Mouse (Mus musculus) retina, postnatal 7 days (tissue): Measurements from ENCODE around the gene Dnajc17.

Experiments
- DNase-seq: peaks from one replicate; pipeline ENCODE4 v3.0.0-alpha.2; 2012; ENCODE audit warnings: low read depth, low spot score

The Dnajc17 gene

GRCm38 (mm10) chr2:119163135-119163534 is 45.5 kb downstream of the Dnajc17 start:
- DNase-seq: no peak

DNA sequence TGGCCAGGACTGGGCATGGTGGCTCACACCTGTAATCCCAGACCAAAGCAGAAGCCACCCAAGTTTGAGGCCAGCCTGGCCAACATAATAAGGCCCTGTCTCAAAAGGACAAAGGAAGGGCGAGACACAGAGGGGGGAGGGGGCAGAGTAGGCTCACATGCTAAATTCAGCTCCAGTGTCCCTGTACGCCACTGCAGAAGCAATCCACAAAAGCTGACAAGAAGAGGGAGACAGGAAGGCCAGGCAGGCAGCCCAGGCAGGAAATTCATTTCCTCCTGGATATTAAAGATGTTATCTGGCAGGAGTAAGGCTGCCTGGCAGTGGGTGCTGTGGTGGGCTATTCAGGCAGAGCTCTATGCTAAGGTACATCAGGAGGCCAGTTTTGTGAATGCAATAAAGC is 47.3 kb downstream of the Dnajc17 start:
- DNase-seq: no peak

GRCm38 (mm10) chr2:119157836-119158235 is 50.8 kb downstream of the Dnajc17 start:
- no peak for DNase-seq

DNA sequence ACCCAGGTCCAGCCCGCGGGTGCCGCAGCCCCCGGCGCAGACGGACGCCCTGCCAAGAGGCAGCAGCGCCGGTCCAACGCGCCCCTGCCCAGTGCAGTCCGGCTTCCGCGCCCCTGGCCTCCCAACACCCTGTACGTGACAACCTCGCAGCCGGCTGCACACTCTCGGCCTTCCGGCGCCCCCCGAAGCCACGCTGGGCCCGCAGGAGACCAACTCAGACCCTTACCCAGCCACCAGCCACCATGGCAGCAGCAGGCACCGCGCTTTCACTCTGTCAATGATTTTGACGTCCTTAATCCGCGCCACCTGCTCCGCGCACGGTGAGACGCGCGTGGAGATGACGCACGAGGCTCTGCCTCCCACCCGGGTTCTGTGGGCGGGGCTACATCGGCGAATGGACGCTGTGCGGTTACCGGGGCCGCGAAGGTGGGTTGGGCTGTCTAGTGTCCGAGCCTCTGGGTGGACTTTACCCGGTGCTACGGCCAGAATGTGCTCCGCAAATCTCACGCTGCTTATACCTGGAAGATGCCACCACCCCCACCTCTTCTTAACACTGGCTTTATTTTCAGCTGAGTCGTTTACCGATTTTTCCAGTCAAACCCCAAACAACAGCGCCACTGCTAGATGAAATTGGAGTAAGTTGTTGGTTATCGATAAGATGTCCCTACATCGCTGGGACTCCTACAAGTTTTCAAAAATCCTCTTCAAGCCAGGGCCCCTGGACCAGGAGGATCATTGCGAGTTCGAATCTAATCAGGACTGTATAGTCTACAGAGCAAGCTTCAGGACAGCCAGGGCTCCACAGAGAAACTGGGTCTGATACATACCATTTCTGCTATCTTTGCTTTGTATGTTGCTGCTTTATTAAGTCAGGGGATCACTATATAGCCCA is 51.7 kb downstream of the Dnajc17 start, which contains the start of gene Rmdn3:
Gene Rmdn3, minus strand, starts transcription at position 354 of the 892 bp plus-strand sequence.
- DNase-seq: peak; percentile 93

DNA sequence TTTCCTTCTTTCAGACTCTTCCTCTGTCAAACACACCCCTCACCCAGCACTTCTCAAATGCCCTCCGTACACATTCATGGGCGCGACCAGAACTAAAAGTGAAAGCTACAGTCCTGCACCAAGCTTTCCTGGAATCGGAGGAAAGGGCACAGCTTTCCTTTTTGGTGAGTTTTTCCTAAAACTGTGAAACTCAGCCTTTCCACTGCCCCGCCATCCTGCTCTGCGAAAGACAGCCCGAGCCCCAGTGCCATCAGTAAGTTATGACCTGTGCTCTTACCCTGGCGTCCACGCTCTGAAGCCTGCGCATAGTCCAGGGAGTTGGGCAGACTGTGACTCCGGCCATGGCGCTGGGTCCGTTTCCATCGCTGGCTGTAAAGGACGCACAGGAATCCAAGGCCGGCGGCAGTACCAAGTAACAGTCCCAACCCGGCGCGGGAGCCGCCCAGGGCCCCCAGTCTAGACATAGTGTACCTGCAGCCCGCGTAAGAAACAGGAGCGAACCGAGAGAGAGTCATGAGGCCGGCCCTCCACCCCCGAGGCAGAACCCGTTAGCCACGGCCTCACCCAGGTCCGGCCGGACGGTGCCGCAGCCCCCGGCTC is 52.4 kb downstream of the Dnajc17 start:
- no peak for DNase-seq

DNA sequence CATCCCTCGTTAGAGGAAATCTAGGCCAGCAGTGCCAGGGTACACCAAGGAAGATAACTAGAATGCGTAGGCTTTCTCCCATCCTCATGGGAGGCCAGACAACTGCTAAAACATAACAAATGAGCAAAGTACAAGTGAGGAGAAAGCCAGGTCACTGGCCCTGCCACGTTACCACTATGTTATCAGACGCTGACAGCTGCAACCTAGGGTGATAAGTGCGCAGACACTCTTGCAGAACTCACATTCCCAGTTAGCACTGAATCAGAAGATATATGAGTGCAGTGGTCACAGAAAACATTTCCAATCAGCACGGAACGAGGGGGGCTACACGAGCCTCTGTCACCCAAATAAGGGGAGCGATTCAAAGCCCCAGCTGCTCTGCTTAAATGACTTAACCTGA is 53.2 kb downstream of the Dnajc17 start:
- no peak for DNase-seq

- no peak for DNase-seq
Measured at GRCm38 (mm10) chr2:119154683-119155082, 53.9 kb downstream of the Dnajc17 start.

GRCm38 (mm10) chr2:119152255-119152654 is 56.3 kb downstream of the Dnajc17 start:
- no peak for DNase-seq

DNA sequence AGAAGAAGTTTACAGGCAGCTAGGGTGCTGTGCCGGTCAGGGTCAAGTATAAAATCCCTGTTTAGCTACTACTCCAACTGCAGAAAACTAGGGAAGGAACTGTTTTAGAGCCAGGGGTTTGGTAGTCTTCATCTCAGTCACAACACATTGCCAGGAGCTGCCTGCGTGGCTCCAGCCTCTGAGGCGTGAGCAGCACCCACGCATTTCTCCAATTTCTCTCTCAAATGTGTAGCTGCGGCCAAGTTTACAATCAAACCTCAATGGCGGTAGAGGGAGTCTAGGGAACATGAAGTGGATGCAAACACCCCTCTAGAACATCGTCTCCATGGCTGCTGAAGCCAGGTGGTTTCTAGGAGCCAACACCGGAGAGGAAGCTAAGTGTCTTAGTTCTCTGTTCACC is 60.8 kb downstream of the Dnajc17 start:
- no peak for DNase-seq

DNA sequence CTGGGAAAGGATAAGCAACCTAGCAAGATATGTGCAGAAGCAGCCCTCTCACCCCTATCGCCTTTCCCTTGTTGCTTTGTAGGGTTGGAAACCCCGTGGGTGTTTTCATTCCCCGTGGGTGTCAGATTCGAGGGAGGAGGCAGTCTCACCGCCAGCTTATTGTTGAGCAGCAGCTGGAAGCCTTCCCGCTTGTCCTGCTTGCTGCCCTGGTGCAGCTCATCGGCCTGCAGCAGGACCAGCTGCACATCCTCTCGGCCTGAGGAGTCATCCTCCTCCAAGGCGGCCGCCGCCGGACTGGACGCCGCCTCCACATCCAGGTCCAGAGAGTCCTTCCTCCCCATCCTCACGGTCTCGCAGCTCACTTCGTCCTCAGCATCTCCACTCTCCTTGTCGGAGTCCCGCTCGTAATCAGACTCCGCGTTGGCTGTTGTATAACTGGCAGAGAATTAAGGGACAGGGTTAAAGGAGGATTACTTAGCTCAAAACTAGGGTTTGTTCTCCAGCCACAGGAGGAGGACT is 61.4 kb downstream of the Dnajc17 start:
- no peak for DNase-seq

DNA sequence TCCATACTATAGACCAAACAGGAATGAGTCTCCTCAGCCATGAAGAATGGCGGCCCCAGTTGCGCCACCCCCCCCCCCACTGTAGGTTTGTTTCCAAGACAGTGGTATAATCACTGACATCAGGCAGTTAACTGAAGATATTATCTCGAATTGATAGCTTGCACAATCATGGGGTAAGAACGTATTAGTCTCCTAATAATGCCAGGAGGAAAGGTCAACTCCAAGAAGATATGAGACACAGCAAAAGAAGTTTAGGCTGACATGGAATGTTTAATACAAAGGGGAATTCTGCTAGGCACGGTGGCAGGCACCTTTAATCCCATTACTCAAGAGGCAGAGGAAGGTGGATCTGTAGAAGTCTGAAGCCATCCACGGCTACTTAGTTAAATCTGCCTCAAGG is 62.2 kb downstream of the Dnajc17 start:
- no peak for DNase-seq

DNA sequence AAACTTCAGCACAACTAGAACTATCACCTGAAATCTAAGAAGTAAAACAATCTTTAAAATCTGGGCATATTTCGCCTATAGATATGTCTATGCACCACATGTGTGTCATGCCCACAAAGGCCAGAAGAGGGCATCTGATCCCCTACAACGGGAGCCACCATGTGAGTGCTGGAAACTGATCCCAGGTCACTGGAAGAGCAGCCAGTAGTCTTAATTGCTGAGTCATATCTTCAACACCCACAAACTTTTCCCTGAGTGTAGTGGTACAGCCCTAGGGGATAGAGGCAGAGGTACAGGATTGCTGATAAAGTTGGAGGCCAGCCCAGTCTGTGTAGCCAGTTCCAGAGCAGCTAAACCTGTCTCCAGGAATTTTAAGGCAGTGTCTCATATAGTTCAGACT is 63.4 kb downstream of the Dnajc17 start:
- DNase-seq: no peak

GRCm38 (mm10) chr2:119136346-119136898 is 72.2 kb downstream of the Dnajc17 start:
- DNase-seq: no peak
